Mouse (Mus musculus) heart, adult 2 months (tissue): Measurements from ENCODE around the gene Pard6b.

Experiments
- EP300 ChIP-seq: fragments of 200-500 bp; IDR thresholded peaks from 2 replicates; pipeline ENCODE4 v1.6.1; 2011; ENCODE audit warnings: low read depth, low read length, control low read depth; ENCODE audit not compliant: insufficient read depth
- POLR2A ChIP-seq: fragments of 200-500 bp; IDR thresholded peaks from 2 replicates; pipeline ENCODE4 v1.6.1; 2011; ENCODE audit warnings: mild to moderate bottlenecking, low read depth, low read length, control low read depth; ENCODE audit not compliant: insufficient read depth

- TF ChIP-seq EP300 (no peak), POLR2A (no peak)
Observed at GRCm38 (mm10) chr2:168065511-168065910, 15.3 kb upstream of the Pard6b start.
